Mouse (Mus musculus) forebrain, embryonic 10.5 days (tissue): Measurements from ENCODE around the gene Eif5. TPM values are rescaled to one million over a fixed set of nuclear protein-coding genes. Genes with fewer than 3 reads are reported as not detected.

Experiments
- DNase-seq: peaks from one replicate; pipeline ENCODE4 v3.0.0-alpha.2; 2017; ENCODE audit warnings: low spot score; ENCODE audit errors: extremely low spot score
- H3K27ac ChIP-seq: fragments of 300-500 bp; sonication (generic); 2 replicates; pipeline ENCODE4 v1.5.1; 2016; ENCODE audit warnings: mild to moderate bottlenecking
- H3K27me3 ChIP-seq: fragments of 300-500 bp; sonication (generic); 2 replicates; pipeline ENCODE4 v1.6.1; 2016; ENCODE audit warnings: mild to moderate bottlenecking; ENCODE audit not compliant: poor library complexity, severe bottlenecking
- H3K36me3 ChIP-seq: fragments of 300-500 bp; sonication (generic); replicated peaks from 2 replicates; pipeline ENCODE4 v1.6.1; 2016; ENCODE audit warnings: mild to moderate bottlenecking, moderate library complexity
- H3K4me1 ChIP-seq: fragments of 300-500 bp; sonication (generic); 2 replicates; pipeline ENCODE4 v1.6.1; 2016
- H3K4me3 ChIP-seq: fragments of 300-500 bp; sonication (generic); 2 replicates; pipeline ENCODE4 v1.5.1; 2016; ENCODE audit warnings: mild to moderate bottlenecking, moderate library complexity
- H3K9me3 ChIP-seq: fragments of 300-500 bp; sonication (generic); 2 replicates; pipeline ENCODE4 v1.6.1; 2016; ENCODE audit warnings: mild to moderate bottlenecking, moderate library complexity
- WGBS: fragments of 180-500 bp; shearing (Covaris S2); methylation state at CpG from one replicate; pipeline ENCODE4 v1.1.7; 2016; 5-methylcytosine and 5-hydroxymethylcytosine counted together
- polyA plus RNA-seq: library from polyadenylated mRNA; unstranded; fragments of >200 nt; fragmentation: Nextera tagmentation; extraction: Ambion mirVana; gene quantifications from 2 replicates; pipeline ENCODE4 v1.2.1, GENCODE M21; 2016

Gene Eif5
- polyA plus RNA-seq, 1 experiment from 2014 or later = 740 TPM

DNA sequence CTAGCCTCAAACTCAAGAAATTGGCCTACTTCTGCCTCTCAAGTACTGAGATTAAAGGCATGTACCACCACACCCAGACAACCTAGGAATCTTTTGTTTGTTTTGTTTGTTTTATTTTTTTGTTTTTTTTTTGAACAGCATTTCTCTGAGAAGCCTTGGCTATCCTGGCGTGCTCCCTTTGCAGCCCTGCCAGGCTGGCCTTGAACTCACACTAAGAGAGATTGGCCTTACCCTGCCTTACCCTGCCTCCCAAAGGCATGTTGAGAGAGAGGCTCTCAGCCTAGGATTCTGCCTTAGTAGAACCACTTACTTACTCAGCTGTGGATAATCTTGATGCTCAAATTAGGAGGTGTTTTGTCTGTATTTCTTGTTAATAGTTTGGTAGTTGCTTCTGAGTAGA is 45.2 kb downstream of the Eif5 start:
- Histone ChIP-seq H3K27ac (no peak overlapping the region), H3K4me3 (no peak overlapping the region), H3K36me3 (peaks cover 28% of the 10 kb centered on the region), H3K4me1 (peaks cover 9% of the 10 kb centered on the region), H3K27me3 (no peaks in the 10 kb centered on the region), H3K9me3 (no peaks in the 10 kb centered on the region)
- DNase-seq = no peak
- WGBS = 92% methylated on average over 1 of the region's 1 CpGs

DNA sequence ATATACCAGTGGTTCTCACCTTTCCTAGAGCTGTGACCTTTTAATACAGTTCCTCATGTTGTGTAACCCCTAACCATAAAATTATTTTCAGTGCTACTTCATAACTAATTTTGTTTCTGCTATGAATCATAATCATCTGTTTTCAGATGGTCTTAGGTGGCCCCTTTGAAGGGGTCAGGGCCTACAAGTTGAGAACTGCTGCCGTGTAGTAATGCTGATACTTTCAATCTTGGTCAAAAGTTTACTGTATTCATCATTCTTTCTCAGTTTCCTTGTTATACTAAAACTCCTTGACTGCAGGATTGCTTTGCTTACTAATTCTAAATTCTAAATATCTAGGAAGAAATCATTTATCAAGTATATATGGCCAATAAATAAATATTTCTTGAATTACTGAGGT is 46.6 kb downstream of the Eif5 start:
- peaks cover 23% of the 10 kb centered on the region for H3K36me3 ChIP-seq
- H3K27me3 ChIP-seq = no peaks in the 10 kb centered on the region
- H3K27ac ChIP-seq = no peak overlapping the region
- no peaks in the 10 kb centered on the region for H3K9me3 ChIP-seq
- 89% methylated on average over 1 of the region's 1 CpGs for WGBS
- DNase-seq = no peak
- H3K4me1 ChIP-seq = peaks cover 14% of the 10 kb centered on the region
- no peak overlapping the region for H3K4me3 ChIP-seq

DNA sequence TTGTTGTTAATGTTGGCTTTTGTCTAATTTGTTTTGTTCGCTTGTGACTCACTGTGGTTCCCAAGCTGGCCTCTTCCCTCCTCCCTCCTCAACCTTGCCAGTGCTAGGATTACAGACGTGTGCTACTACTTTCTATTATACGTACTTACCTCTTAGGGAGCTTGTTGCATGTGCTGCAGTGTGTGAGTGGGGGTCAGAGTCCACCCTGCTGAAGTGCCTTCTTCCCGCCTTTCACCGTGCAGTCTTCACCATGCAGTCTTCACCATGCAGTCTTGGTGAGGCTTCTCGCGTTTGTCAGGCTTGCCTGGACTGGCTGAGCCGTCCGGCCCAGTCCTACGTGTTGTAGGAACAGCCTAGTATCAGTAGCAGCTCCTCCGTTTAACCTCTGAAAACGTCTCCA is 49.4 kb downstream of the Eif5 start:
- 88% methylated on average over 12 of the region's 12 CpGs for WGBS
- Histone ChIP-seq H3K36me3 (peaks cover 11% of the 10 kb centered on the region), H3K4me3 (no peak overlapping the region), H3K4me1 (peaks cover 14% of the 10 kb centered on the region), H3K27me3 (no peaks in the 10 kb centered on the region), H3K27ac (no peak overlapping the region), H3K9me3 (no peaks in the 10 kb centered on the region)
- DNase-seq = no peak

DNA sequence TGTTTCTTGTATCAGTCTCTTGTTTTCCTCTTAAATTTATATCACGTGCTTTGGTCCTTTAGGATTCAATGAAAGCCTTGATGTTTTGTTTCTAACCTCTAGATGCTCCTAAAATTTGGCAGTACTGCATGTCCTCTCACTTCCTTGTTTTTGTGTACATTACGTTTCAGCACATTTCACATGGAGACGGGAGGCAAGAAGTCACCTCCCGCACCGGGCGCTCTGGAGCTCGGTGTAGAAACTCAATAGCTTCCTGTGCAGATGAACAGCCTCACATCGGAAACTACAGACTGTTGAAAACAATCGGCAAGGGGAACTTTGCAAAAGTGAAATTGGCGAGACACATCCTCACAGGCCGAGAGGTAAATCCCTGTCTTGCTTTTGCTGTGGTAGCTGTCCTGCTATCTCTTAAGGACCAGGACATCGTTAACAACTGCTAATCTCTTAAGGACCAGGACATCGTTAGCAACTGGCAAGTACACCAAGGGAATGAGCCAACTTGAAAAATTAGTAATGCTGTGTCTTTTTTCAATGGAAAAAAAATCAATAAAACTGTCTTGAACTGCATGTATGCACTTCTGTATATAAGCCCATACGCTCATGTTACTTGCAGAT is 54.7 kb downstream of the Eif5 start:
- Histone ChIP-seq H3K4me1 (0 out of 2 replicates have a peak, but pooled peaks cover 5% of the 10 kb centered on the region), H3K27ac (no peak overlapping the region), H3K36me3 (peaks cover 63% of the 10 kb centered on the region), H3K9me3 (no peaks in the 10 kb centered on the region), H3K4me3 (no peak overlapping the region), H3K27me3 (no peaks in the 10 kb centered on the region)
- 89% methylated on average over 14 of the region's 14 CpGs for WGBS
- DNase-seq = no peak

DNA sequence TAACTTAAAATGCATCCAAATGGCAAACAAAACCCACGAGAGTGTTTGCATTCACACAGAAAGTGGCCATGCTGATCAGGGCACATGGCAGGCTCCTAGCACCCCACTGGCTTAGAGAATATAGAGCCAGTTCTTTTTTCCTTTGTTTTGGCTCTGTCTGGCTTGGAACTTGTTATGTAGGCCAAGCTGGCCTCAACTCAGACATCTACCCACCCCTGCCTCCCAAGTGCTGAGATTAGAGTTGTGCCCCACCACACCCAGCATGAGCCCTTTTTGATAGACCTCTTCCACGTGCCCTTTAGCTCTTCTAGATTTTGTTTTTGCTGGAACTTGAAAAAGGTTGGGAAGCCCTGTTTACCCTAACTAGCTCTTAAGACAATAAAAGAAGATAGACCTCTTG is 56.0 kb downstream of the Eif5 start:
- Histone ChIP-seq H3K27ac (no peak overlapping the region), H3K36me3 (peaks cover 70% of the 10 kb centered on the region), H3K4me1 (no peaks in the 10 kb centered on the region), H3K27me3 (no peaks in the 10 kb centered on the region), H3K4me3 (no peak overlapping the region), H3K9me3 (no peaks in the 10 kb centered on the region)
- WGBS = 78% methylated on average over 2 of the region's 2 CpGs
- DNase-seq = no peak

Other genes starting within 250 kb of the Eif5 start
- 30.1 and 30.3 TPM in 2 replicates for gene Cdc42bpb, start 160.3 kb upstream of the Eif5 start, polyA plus RNA-seq
- gene Lbhd2, start 131.2 kb upstream of the Eif5 start, polyA plus RNA-seq = 0.25 TPM in 1 of 2 replicates, not detected in the other
- 5.2 and 5.6 TPM in 2 replicates for gene Exoc3l4, start 121.0 kb upstream of the Eif5 start, polyA plus RNA-seq
- gene Tnfaip2, start 95.5 kb upstream of the Eif5 start, polyA plus RNA-seq = 2.1 and 4.4 TPM in 2 replicates
- gene Gm266, start 52.2 kb upstream of the Eif5 start, polyA plus RNA-seq = 7.1 and 9.8 TPM in 2 replicates
- gene Mark3, start 36.5 kb downstream of the Eif5 start, polyA plus RNA-seq = 42.1 and 44.8 TPM in 2 replicates
- gene Ckb, start 134.3 kb downstream of the Eif5 start, polyA plus RNA-seq = 1,567 and 1,577 TPM in 2 replicates
- 23.7 and 23.8 TPM in 2 replicates for gene Trmt61a, start 140.1 kb downstream of the Eif5 start, polyA plus RNA-seq
- 56.5 and 57.5 TPM in 2 replicates for gene Bag5, start 175.2 kb downstream of the Eif5 start, polyA plus RNA-seq
- 57.9 and 62.6 TPM in 2 replicates for gene Apopt1, start 175.2 kb downstream of the Eif5 start, polyA plus RNA-seq
- 137 and 141 TPM in 2 replicates for gene Klc1, start 220.8 kb downstream of the Eif5 start, polyA plus RNA-seq